Mouse (Mus musculus): ENCODE data around the gene Cebpa. TPM values are rescaled to one million over a fixed set of nuclear protein-coding genes. Genes with fewer than 3 reads are reported as not detected.

Cebpa gene
- 0.42 to 0.78 TPM (median 0.61 TPM) in 4 replicates for total RNA-seq (2023; ENCODE audit: inconsistent age)

DNA sequence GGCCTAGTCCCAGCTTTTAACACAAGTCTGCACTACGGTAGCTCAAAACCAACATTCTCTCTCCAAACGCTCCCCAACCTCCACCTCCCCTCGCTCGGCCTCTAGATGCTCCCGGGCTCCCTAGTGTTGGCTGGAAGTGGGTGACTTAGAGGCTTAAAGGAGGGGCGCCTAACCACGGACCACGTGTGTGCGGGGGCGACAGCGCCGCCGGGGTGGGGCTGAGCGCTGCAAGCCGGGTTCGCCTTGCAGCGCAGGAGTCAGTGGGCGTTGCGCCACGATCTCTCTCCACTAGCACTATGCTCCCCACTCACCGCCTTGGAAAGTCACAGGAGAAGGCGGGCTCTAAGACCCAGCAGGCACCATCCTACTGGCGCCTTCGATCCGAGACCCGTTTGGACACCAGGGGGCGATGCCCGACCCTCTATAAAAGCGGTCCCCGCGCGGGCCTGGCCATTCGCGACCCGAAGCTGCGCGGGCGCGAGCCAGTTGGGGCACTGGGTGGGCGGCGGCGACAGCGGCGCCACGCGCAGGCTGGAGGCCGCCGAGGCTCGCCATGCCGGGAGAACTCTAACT is at the start of gene Cebpa:
Gene Cebpa (plus strand): TSS at position 453 of the 573 bp plus-strand sequence.

Other genes with a start within 250 kb of the Cebpa start
- 29.8 to 37.9 TPM (median 34.1 TPM) in 4 replicates for gene Pepd, start 206.9 kb upstream of the Cebpa start, total RNA-seq (2023; ENCODE audit: inconsistent age)
- 32.6 to 39.4 TPM (median 34.9 TPM) in 4 replicates for gene Cebpg, start 62.7 kb upstream of the Cebpa start, total RNA-seq (2023; ENCODE audit: inconsistent age)
- not detected in 4 replicates for gene Slc7a10, start 67.1 kb downstream of the Cebpa start, total RNA-seq (2023; ENCODE audit: inconsistent age)
- not detected in 4 replicates for gene Lrp3, start 96.2 kb downstream of the Cebpa start, total RNA-seq (2023; ENCODE audit: inconsistent age)
- gene Gpatch1, start 199.1 kb downstream of the Cebpa start, total RNA-seq (2023; ENCODE audit: inconsistent age): 15.5 to 22.8 TPM (median 19.9 TPM) in 4 replicates
- 0.18 to 1.1 TPM (median 0.55 TPM) in 3 of 4 replicates, not detected in the other for gene Rhpn2, start 214.9 kb downstream of the Cebpa start, total RNA-seq (2023; ENCODE audit: inconsistent age)

Measured in B cell, adult (primary cell).